Mouse (Mus musculus) ES-E14 (cell line): ENCODE data around the gene Ube2d3.

ENCODE experiments used
- HCFC1 ChIP-seq: IDR thresholded peaks from 2 replicates; pipeline ENCODE4 v1.6.1; 2012; ENCODE audit warnings: low read length, inconsistent platforms, borderline replicate concordance; ENCODE audit not compliant: insufficient read depth
- ZC3H11A ChIP-seq: IDR thresholded peaks from 2 replicates; pipeline ENCODE4 v1.6.1; 2012; ENCODE audit warnings: low read depth, mild to moderate bottlenecking, inconsistent platforms, low read length, borderline replicate concordance

DNA sequence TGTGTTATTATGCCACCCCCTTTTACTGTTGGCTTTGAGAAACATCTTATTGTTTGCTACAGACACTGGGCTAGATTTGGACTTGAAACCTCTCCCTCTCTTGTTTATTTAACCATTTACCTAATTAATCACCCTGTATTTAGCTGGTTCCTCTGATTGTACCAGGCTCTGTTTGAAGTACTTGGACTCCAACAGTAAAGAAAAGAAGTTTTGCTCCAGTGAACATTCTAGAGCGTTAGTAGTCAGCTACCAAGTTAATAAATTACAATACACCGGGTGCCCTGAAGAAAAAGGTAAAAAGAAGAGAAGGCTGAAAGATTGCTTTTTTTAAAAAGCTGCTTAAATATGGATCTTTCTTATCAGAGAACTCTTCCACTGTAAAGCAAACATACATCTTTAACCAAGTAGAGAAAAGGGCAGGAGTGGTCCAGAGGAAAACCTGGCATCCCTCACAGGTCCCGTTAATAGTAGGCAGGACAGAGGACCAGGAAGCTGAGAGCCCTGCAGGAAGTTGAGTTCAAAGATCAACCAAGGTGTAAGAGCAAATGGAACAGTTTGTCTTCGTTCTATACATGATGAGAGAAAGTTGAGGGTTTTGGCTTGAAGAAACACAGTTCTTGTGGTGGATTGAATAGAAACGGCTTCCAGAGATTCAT lies 52.0 kb downstream of the Ube2d3 start:
- TF ChIP-seq ZC3H11A: no peak
- no peak for TF ChIP-seq HCFC1
